Mouse (Mus musculus) neural tube, embryonic 11.5 days (tissue): ENCODE results near the gene Helq. TPM values are rescaled to one million over a fixed set of nuclear protein-coding genes. Genes with fewer than 3 reads are reported as not detected.

ENCODE experiments used
- ATAC-seq: fragments of 200-750 bp; cut with Nextera tagmentation; 2 replicates; pipeline ENCODE4 v1.8.0; 2017; ENCODE audit warnings: moderate number of reproducible peaks, mild to moderate bottlenecking, moderate TSS enrichment, moderate library complexity; ENCODE audit not compliant: insufficient read depth, low FRiP score, low TSS enrichment
- DNase-seq: peaks from one replicate; pipeline ENCODE4 v3.0.0-alpha.2; 2015; ENCODE audit warnings: low spot score
- H3K27ac ChIP-seq: fragments of 300-500 bp; sonication (generic); 2 replicates; pipeline ENCODE4 v1.5.1; 2014; ENCODE audit warnings: low read depth, mild to moderate bottlenecking, low read length
- H3K27me3 ChIP-seq: fragments of 300-500 bp; sonication (generic); 2 replicates; pipeline ENCODE4 v1.6.1; 2014; ENCODE audit warnings: mild to moderate bottlenecking, low read length, mixed read lengths; ENCODE audit not compliant: control insufficient read depth, insufficient read depth
- H3K36me3 ChIP-seq: fragments of 300-500 bp; sonication (generic); 2 replicates; pipeline ENCODE4 v1.6.1; 2014; ENCODE audit warnings: mild to moderate bottlenecking, low read length, moderate library complexity, mixed read lengths; ENCODE audit not compliant: control insufficient read depth, insufficient read depth
- H3K4me1 ChIP-seq: fragments of 300-500 bp; sonication (generic); 2 replicates; pipeline ENCODE4 v1.6.1; 2014; ENCODE audit warnings: low read length, mixed read lengths; ENCODE audit not compliant: control insufficient read depth, insufficient read depth
- H3K4me2 ChIP-seq: fragments of 300-500 bp; sonication (generic); 2 replicates; pipeline ENCODE4 v1.6.1; 2014; ENCODE audit warnings: low read depth, mild to moderate bottlenecking, moderate library complexity
- H3K4me3 ChIP-seq: fragments of 300-500 bp; sonication (generic); 2 replicates; pipeline ENCODE4 v1.5.1; 2014; ENCODE audit warnings: low read depth, low read length
- H3K9ac ChIP-seq: fragments of 300-500 bp; sonication (generic); 2 replicates; pipeline ENCODE4 v1.6.1; 2014; ENCODE audit warnings: mild to moderate bottlenecking, low read length
- H3K9me3 ChIP-seq: fragments of 300-500 bp; sonication (generic); 2 replicates; pipeline ENCODE4 v1.6.1; 2016; ENCODE audit warnings: low read length; ENCODE audit not compliant: control insufficient read depth
- WGBS: fragments of 180-500 bp; shearing (Covaris S2); extraction: QIAGEN DNeasy Blood & Tissue Kit; methylation state at CpG from one replicate; pipeline ENCODE4 v1.1.7; 2014; 5-methylcytosine and 5-hydroxymethylcytosine counted together
- polyA plus RNA-seq: library from polyadenylated mRNA; unstranded; fragments of >200 nt; fragmentation: Nextera tagmentation; extraction: Ambion mirVana; gene quantifications from 2 replicates; pipeline ENCODE4 v1.2.1, GENCODE M21; 2014

Helq gene
- polyA plus RNA-seq, 1 experiment from 2014 or later, result 24.0 TPM

DNA sequence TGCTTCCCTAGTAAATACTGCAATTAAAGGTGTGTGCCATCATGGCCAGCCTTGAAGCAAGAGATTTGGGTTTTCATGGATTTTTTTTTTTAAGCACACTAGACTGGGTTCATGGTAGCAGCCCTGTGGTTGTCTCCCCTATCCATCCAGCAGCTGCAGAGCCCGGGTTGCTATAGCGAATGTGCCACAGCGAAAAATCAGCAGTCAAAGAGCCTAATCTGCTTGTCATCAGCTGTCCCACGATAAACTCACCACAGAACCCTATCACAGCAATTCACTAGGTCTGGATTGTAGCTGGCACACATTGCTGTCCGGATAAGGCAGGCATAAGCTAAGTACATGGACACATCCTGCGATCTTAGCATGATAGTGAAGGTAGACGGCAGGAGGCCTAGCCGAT, 61.5 kb downstream of the Helq start:
- Histone ChIP-seq H3K4me3 (no peak overlapping the region), H3K36me3 (no peaks in the 10 kb centered on the region), H3K9me3 (no peaks in the 10 kb centered on the region), H3K27me3 (no peaks in the 10 kb centered on the region), H3K4me1 (no peaks in the 10 kb centered on the region), H3K9ac (no peak overlapping the region), H3K27ac (no peak overlapping the region), H3K4me2 (no peak overlapping the region)
- ATAC-seq (no peak), DNase-seq (no peak)
- 88% methylated on average over 8 of the region's 8 CpGs for WGBS

DNA sequence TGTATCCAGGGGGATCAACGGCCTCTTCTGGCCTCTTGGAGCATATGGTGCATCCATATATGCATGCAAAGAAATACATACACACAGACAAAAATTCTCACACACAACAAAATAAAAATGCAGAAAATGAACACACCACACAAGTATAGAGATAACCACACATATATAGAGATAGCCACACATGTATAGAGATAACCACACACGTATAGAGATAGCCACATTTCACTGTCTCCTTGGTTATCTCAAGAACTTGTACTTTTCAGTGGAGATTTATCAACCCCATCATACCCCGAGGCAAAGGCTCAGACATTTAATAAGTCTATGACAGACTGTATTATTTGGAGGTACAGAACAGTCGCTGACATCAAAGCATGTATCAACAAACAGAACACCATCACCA, 63.9 kb downstream of the Helq start:
- no peak overlapping the region for H3K4me2 ChIP-seq
- no peak overlapping the region for H3K4me3 ChIP-seq
- no peak for DNase-seq
- H3K4me1 ChIP-seq, result no peaks in the 10 kb centered on the region
- no peak overlapping the region for H3K9ac ChIP-seq
- 80% methylated on average over 4 of the region's 4 CpGs for WGBS
- ATAC-seq, result no peak
- H3K27me3 ChIP-seq, result no peaks in the 10 kb centered on the region
- H3K9me3 ChIP-seq, result no peaks in the 10 kb centered on the region
- no peaks in the 10 kb centered on the region for H3K36me3 ChIP-seq
- no peak overlapping the region for H3K27ac ChIP-seq

DNA sequence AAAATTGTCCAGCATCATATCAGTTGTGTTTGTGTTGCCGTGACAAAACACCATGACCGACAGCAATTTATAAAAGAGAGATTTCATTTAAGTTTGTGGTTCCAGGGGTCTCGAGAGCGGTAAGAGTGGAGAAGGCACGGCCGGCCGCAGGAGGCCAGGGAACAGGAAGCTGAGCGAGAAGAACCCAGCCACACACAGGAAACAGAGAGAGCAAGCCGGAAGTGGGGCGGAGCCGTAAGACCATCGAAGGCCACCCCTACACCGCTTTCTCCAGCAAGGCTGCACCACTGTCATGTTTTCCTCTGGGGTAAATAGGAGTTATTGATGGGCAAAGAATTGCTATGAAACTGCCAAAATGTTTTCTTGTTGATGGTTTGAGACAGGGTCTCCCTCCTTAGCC, 69.6 kb downstream of the Helq start:
- Histone ChIP-seq H3K9me3 (no peaks in the 10 kb centered on the region), H3K4me3 (no peak overlapping the region), H3K27ac (no peak overlapping the region), H3K4me2 (no peak overlapping the region), H3K36me3 (no peaks in the 10 kb centered on the region), H3K9ac (no peak overlapping the region), H3K4me1 (no peaks in the 10 kb centered on the region), H3K27me3 (no peaks in the 10 kb centered on the region)
- ATAC-seq, result no peak
- WGBS, result 87% methylated on average over 13 of the region's 13 CpGs
- DNase-seq, result no peak

DNA sequence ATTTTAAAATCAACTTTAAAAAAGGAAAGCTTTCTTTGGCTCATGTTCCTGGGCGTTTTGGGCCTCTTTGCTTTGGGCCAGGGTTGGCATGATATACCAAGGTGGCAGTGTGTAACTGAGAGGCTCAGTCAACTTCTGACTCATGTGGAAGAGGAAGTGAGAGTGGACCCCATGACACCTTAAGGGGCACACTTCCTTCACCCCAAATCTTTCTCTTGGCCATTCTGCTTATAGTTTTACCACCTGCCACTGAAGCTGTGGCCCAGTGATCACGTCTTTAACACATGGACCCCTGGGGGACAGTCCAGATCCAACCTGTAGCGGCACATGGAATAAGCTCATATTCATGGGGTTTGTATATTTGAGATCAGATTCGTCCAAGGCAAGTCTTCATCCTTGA, 72.4 kb downstream of the Helq start:
- Histone ChIP-seq H3K4me2 (no peak overlapping the region), H3K9ac (no peak overlapping the region), H3K27ac (no peak overlapping the region), H3K9me3 (no peaks in the 10 kb centered on the region), H3K4me3 (no peak overlapping the region), H3K27me3 (no peaks in the 10 kb centered on the region), H3K4me1 (no peaks in the 10 kb centered on the region), H3K36me3 (no peaks in the 10 kb centered on the region)
- 84% methylated on average over 4 of the region's 4 CpGs for WGBS
- no peak for DNase-seq
- ATAC-seq, result no peak

DNA sequence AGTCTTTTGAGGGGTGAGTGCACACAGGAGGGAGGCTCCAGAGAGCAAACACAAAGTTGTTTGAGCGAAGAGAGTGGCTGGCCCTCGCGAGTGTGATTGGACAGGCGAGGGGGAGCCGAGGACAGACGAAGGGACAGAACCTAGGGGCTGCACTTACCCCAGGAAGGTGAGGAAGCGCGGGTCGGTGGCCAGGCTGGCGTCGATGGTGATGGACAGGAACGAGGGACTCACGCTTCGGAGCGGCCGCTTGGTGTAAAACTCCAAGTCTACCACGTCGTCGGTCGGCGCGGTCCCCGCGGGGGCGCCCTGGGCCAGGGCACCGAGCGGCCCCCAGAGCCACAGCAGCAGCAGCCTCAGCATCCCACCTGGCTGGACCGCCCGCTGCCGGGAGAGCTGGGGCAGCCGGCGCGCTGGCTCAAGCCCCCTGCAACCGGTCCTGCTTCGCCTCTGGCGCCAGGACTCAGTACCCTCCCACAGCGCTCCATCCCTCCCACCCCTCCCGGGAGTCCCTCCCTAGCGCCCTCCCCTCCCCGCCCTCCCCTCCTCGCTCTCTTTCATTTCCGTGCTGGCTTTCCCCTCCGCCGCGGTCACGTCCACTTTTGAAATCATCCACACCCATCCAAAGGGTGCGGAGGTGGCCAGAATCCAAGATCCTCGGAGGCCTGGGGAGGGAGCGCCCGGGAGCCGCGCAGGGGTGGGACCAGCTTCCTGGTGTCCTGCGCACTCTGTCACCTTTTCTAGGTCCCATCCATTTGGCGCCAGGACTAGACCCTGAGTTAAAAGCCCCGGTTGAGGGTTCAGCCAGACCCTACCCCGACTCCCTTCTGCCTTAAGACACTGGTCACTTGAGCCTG, 78.9 kb downstream of the Helq start, which contains the start of gene Hpse:
TSS of gene Hpse (minus strand) at position 482 of the 854 bp plus-strand sequence.
- no peak within 1 kb of the TSS for H3K27ac ChIP-seq
- peak within 1 kb of the TSS; percentile 57 for H3K9ac ChIP-seq
- H3K4me3 ChIP-seq, result peak within 1 kb of the TSS; percentile 47
- H3K4me2 ChIP-seq, result peak within 1 kb of the TSS; percentile 91
- H3K36me3 ChIP-seq, result no peaks in the 10 kb centered on the region
- ATAC-seq (peak; percentile 55), DNase-seq (peak; percentile 59)
- WGBS, result under 1% methylated on average over 42 of the region's 56 CpGs
- H3K27me3 ChIP-seq, result peaks cover 14% of the 10 kb centered on the region; the same call in 1 of the 2 replicates
- no peaks in the 10 kb centered on the region for H3K9me3 ChIP-seq
- no peaks in the 10 kb centered on the region for H3K4me1 ChIP-seq

DNA sequence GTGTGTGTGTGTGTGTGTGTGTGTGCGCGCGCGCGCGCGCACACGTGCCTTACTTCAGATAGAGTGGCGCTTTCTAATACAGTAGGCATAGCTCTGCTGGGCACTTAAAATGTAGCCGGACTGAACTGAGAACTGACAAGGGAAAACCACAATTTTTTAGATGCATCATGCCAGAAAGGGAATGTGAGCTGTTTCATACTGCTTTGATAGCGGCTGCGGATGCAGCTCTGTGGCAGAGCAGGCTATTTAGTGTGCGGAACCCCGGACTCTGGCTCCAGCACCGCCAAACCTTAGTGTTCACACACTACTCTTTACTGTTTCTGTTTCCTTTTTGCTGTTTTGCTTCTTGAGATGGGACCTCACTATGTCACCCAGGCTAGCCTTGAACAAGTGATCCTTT, 81.6 kb downstream of the Helq start:
- H3K4me1 ChIP-seq, result no peaks in the 10 kb centered on the region
- no peak overlapping the region for H3K4me3 ChIP-seq
- H3K27me3 ChIP-seq, result peaks cover 14% of the 10 kb centered on the region; the same call in 1 of the 2 replicates
- no peak overlapping the region for H3K4me2 ChIP-seq
- WGBS, result 95% methylated on average over 15 of the region's 15 CpGs
- H3K9ac ChIP-seq, result no peak overlapping the region
- H3K36me3 ChIP-seq, result no peaks in the 10 kb centered on the region
- no peak for ATAC-seq
- H3K9me3 ChIP-seq, result no peaks in the 10 kb centered on the region
- H3K27ac ChIP-seq, result no peak overlapping the region
- no peak for DNase-seq

Other genes starting within 250 kb of the Helq start
- gene Plac8, start 226.4 kb downstream of the Helq start, polyA plus RNA-seq, result 2.5 and 2.7 TPM in 2 replicates
- 57.1 and 59.5 TPM in 2 replicates for gene Coq2, start 123.5 kb downstream of the Helq start, polyA plus RNA-seq
- 1.7 TPM in 2 replicates for gene Hpse, start 78.9 kb downstream of the Helq start, polyA plus RNA-seq
- gene Mrps18c, start within 50 bp of the Helq start, polyA plus RNA-seq, result 168 and 172 TPM in 2 replicates
- gene Abraxas1, start 22.4 kb upstream of the Helq start, polyA plus RNA-seq, result 21.9 and 22.7 TPM in 2 replicates
- 1.2 and 1.9 TPM in 2 replicates for gene Gpat3, start 47.1 kb upstream of the Helq start, polyA plus RNA-seq